Mouse (Mus musculus) adrenal gland, postnatal 4 days (tissue): ENCODE data around the gene Cp. TPM values are rescaled to one million over a fixed set of nuclear protein-coding genes. Genes with fewer than 3 reads are reported as not detected.
"Not testable (repeated sequence)": the region's sequence is repeated elsewhere in the genome, so short reads cannot be mapped to it uniquely, and the experiment has no call there.

ENCODE experiments used
- DNase-seq, 2 experiments: peaks; one replicate each; pipeline ENCODE4 v3.0.0; 2021 to 2022; ENCODE audit warnings: low spot score in 2 of 2, mixed read lengths in 2 of 2
- long read RNA-seq, 2 experiments: library from polyadenylated mRNA; stranded (forward); transcript quantifications; one replicate each; pipeline ENCODE4 v2.0.0; 2021
- total RNA-seq, 2 experiments: library from RNA; stranded (reverse); gene quantifications; 2 replicates each; pipeline ENCODE4 v1.2.3; 2021

Gene Cp
- total RNA-seq = 100 to 1,000 TPM in 1 of 2 experiments, 10 to 100 TPM in 1; 32.9 to 105 TPM
- long read RNA-seq, experiment 1, full-length matches to known transcripts = 3 of 16 reads
- long read RNA-seq, experiment 1, partial matches to known transcripts = 12 of 16 reads
- long read RNA-seq, experiment 1, other reads (novel, unspliced or antisense) = 1 of 16 reads
- long read RNA-seq, experiment 2, full-length matches to known transcripts = 4 of 11 reads
- long read RNA-seq, experiment 2, partial matches to known transcripts = 6 of 11 reads
- long read RNA-seq, experiment 2, other reads (novel, unspliced or antisense) = 1 of 11 reads

- no peak for DNase-seq
These were observed at the start of gene Cp for GRCm38 (mm10) chr3:19956885-19957284. TSS of gene Cp (plus strand) at chr3:19957054.

GRCm38 (mm10) chr3:19948552-19948951, 8.3 kb upstream of the Cp start:
- DNase-seq = no peak

GRCm38 (mm10) chr3:19949401-19949800, 7.5 kb upstream of the Cp start:
- not testable (repeated sequence) for DNase-seq

- no peak for DNase-seq
These were observed 3.4 kb upstream of the Cp start for GRCm38 (mm10) chr3:19953425-19953824.

GRCm38 (mm10) chr3:19953865-19954264, 3.0 kb upstream of the Cp start:
- peak in 1 of 2 experiments; percentile 20 for DNase-seq

GRCm38 (mm10) chr3:19958031-19958430, 1.2 kb downstream of the Cp start:
- DNase-seq = no peak

- DNase-seq = no peak
These were observed 2.1 kb downstream of the Cp start for GRCm38 (mm10) chr3:19958983-19959382.

- DNase-seq = no peak
These were observed 3.8 kb downstream of the Cp start for GRCm38 (mm10) chr3:19960570-19961114.

- DNase-seq = no peak
These were observed 4.5 kb downstream of the Cp start for GRCm38 (mm10) chr3:19961341-19961740.

- DNase-seq = no peak
These were observed 6.1 kb downstream of the Cp start for GRCm38 (mm10) chr3:19962769-19963513.

GRCm38 (mm10) chr3:19964625-19965188, 7.9 kb downstream of the Cp start:
- no peak for DNase-seq

- no peak for DNase-seq
These were observed 8.4 kb downstream of the Cp start for GRCm38 (mm10) chr3:19965239-19965638.

GRCm38 (mm10) chr3:19966072-19966471, 9.2 kb downstream of the Cp start:
- DNase-seq = no peak

- no peak for DNase-seq
These were observed 21.6 kb downstream of the Cp start for GRCm38 (mm10) chr3:19978474-19978873.

- DNase-seq = no peak
These were observed 24.3 kb downstream of the Cp start for GRCm38 (mm10) chr3:19981156-19981555.

GRCm38 (mm10) chr3:19982846-19983245, 26.0 kb downstream of the Cp start:
- no peak for DNase-seq

GRCm38 (mm10) chr3:19986123-19986522, 29.3 kb downstream of the Cp start:
- no peak for DNase-seq

GRCm38 (mm10) chr3:19990031-19990430, 33.2 kb downstream of the Cp start:
- DNase-seq = no peak

GRCm38 (mm10) chr3:19992388-19992787, 35.5 kb downstream of the Cp start:
- DNase-seq = no peak

GRCm38 (mm10) chr3:19999551-19999950, 42.7 kb downstream of the Cp start:
- no peak for DNase-seq

- no peak for DNase-seq
These were observed 44.0 kb downstream of the Cp start for GRCm38 (mm10) chr3:20000806-20001205.

GRCm38 (mm10) chr3:20002786-20003185, 45.9 kb downstream of the Cp start:
- DNase-seq = no peak
